Mouse (Mus musculus): ENCODE data around the gene Ntn4.

- no peak for TF ChIP-seq CTCF (IDR thresholded peaks at IDR 0.05; ENCODE audit: borderline replicate concordance, insufficient read depth, low read depth, low read length)
- TF ChIP-seq POLR2A (IDR thresholded peaks at IDR 0.05; ENCODE audit: borderline replicate concordance, insufficient read depth, low read length): no peak
Observed at GRCm38 (mm10) chr10:93602309-93602708, 38.2 kb upstream of the Ntn4 start.

Measured in cerebellum, adult 2 months (tissue).